Mouse (Mus musculus) thymus, postnatal 14 days (tissue): ENCODE measurements around the gene Cmtm7.
A peak's percentile ranks its signal among the peaks of the same experiment; 100 is the strongest.

Experiments used
- DNase-seq: peaks from one replicate; pipeline ENCODE4 v3.0.0; 2021

The Cmtm7 gene

DNA sequence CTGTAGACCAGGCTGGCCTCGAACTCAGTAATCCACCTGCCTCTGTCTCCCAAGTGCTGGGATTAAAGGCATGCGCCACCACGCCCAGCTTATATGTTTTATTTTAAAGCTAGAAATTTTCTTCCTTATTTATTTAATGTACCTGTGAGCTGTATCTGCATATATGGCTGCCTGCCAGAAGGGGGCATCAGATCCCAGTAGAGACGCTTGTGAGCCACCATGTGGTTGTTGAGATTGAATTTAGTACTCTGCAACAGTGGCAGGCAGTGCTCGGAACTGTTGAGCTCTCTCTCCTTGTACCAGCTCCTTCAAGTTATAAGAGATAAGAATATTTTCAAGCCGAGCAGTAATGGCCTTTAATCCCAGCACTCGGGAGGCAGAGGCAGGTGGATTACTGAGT is 71.3 kb downstream of the Cmtm7 start:
- peak; percentile 52 for DNase-seq

- DNase-seq, result no peak
Observed at GRCm38 (mm10) chr9:114707805-114708204, 73.9 kb downstream of the Cmtm7 start.
